Mouse (Mus musculus) spleen, adult 2 months (tissue): ENCODE results near the gene Kdsr.

ENCODE experiments used
- CTCF ChIP-seq: fragments of 200-500 bp; IDR thresholded peaks from 2 replicates; pipeline ENCODE4 v1.5.1; 2011; ENCODE audit warnings: mild to moderate bottlenecking, inconsistent platforms; ENCODE audit not compliant: insufficient read depth, insufficient read length, insufficient replicate concordance; ENCODE audit errors: extremely low read depth
- POLR2A ChIP-seq: fragments of 200-500 bp; IDR thresholded peaks from 2 replicates; pipeline ENCODE4 v1.6.1; 2011; ENCODE audit warnings: low read depth, low read length, inconsistent platforms

GRCm38 (mm10) chr1:106713621-106714529 lies 45.7 kb downstream of the Kdsr start, which contains the start of gene Bcl2:
- TF ChIP-seq CTCF = no peak
- TF ChIP-seq POLR2A = no peak; the same call in 1 of the 2 replicates
